Mouse (Mus musculus): ENCODE measurements at regions not wholly inside any gene's neighbourhood (a gene's known extent, or its start where the extent isn't known, plus 50 kb on each side); places are given as distances from the start of the nearest gene placed in this dataset.

DNA sequence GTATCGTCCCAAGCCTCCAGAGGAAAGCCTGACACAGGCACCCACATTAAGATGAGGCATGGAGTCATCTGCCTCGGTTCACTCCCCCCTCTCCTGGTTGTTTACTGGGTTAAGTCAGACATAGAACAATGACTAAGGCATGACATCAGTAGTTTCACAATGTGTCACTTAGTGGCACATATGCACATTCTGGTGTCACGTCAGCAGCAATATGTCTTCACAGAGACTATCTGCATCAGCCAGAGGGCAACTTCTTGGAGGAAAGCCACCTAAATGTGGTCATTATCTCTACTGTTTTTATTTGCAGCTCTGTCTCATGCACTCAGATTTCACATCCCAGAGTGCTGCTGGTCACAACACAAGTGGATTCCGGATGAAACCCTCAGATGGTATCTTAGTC is 61.9 kb upstream of the Agap1 start:
- no peak for DNase-seq

DNA sequence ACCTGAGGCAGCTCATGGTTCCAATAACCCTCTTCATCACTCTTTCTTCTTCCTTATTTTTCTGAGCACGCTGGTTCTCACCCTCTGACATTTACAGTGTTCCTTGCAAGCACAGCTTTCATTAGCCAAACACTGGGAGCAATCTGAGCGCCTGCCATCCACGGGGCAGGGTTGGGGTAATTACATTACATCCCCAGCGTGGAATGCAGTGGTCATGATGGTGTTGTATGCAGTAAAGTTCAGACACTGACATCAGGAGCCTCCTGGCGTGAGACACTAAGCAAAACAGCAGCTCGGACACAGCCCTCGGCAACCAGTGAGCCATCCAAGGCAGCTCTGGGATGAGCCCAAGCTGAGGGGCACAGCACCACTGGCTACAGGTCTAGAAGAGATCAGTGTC is 60.1 kb upstream of the Agap1 start:
- no peak for DNase-seq

DNA sequence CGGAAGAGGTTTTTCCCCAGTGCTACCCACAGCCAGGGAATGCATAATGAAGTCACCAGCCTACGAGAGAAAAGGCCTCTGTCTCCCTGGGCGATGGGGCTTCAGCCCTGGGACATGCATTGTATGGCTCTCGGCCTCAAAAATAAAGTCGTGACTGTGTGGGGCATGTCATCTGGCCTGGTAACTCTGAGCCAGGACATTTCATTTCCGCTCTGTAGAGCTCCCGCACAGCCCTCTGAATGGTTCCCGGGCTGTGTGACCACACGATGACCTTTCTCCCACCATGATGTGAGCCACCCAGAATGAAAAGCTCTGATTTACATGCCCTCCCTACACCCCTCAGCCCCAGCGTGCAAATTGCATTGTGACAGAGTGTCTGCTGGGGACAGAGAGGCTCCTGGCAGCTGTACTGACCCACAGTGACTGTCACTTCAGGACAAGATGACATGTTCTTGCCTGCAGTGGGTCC is 53.8 kb upstream of the Agap1 start:
- no peak for DNase-seq

DNA sequence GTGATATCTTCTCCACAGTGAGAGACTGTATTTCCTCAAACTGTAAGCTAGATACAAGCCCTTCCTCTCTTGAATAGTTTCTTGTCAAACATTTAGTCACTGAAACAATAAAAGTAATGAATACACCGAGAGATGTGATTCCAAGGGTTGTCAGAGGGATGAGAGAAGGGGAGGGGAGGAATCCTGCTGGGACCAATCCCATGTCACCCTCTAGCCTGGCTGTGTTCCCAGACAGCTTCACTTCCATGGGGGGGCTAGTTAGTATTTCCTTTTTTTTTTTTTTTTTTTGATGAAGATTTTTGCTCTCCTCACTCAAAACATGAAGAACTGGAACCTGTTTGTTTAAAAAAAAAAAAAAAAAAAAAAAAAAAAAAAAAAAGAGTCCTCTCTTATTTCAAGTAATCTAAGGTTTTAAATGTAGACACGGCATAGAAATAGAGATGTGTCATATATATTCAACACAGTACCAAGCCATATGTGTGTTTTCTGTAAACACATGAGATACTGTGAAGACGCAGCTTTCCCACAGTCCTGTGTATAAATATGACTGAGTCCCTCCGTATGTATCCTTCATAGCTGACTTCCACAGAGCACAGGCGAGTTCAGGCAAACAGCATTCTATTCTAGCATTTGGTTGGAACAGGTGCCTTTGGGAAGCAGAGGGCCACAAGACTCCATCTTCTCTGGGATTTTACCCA is 51.9 kb upstream of the Agap1 start:
- DNase-seq: no peak

DNA sequence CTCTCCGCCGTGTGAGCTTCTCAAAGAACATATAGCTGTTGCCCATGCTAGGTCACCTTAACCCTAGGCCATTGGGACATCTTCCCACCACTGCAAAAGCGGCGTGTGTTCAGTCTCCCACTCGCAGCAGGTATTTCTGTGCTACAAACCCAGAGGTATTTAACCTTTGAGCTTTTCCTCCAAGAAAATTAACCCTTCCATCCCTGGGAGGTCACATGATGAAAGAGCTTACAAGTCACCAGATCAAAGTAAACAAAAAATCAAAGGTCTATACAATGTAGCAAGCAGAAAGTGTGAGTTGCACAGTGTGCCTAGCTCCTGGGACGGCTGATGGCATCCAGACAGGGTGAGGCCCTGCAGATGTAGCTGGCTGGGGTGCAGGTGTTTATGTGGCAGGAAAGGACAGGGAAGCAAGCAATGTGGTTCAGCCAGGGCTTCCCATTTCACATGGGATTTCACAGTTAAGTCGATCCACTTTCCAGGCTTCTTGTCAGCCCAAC is 51.0 kb upstream of the Agap1 start:
- DNase-seq: peak; percentile 14

All from kidney, adult 18-20 months (tissue).